In the genomic region with DNA sequence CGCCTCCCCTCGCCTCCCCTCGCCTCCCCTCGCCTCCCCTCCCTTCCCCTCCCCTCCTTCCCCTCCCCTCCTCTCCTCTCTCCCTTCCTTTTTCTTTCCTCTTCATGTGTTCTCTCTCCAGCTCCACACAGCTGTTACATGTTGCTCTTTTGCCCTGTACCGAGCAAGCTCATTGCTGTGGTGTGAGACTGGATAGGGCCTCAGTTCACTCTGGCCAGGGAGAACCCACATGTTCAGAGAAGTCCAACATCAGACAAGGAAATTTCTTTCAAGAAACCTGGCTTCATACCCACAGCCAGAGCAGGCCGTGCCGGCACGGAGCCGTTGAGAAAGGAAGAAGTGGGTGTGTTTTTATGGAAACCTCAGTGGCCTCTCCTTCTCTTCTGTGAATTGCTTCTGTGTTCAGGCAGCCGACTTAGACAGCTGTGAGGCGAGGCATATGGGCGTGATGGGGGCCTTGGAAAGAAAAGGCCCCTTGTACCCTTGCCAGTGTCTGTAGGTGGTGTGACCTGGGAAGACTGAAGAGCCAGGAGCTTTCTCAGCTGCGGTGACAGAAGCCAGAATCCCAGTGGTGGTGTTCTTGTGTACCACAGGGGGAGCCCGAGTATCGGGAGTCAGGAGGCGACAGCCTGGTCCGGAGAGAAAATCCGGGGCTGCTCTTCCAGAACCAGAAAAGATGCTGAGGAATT, we compare ENCODE assay signal across 9 mouse cellular contexts. TPM values are rescaled to one million over a fixed set of nuclear protein-coding genes. Genes with fewer than 3 reads are reported as not detected.
DNase-seq lines count a peak whose midpoint lies in the region; ATAC-seq lines count a peak whose summit lies in the region.
"Had no signal": no experiment of that assay in that cellular context is flagged by ENCODE, and none has a peak within 500 bp of the region (broad histone marks: within the 10 kb centered on the region; RNA-seq: fewer than 3 reads in every experiment).

No protein-coding gene starts in this region.

- H3K4me2 ChIP-seq in hindbrain, embryonic 15.5 days, result no peak overlapping the region
- no peak overlapping the region for H3K4me2 ChIP-seq in hindbrain, embryonic 11.5 days (replicated peaks; ENCODE audit: low read depth, low read length)
- H3K4me2 ChIP-seq in intestine, embryonic 15.5 days (replicated peaks), result no peak overlapping the region
- H3K4me2 ChIP-seq in limb, embryonic 15.5 days, result no peak overlapping the region
- no peak overlapping the region for H3K4me2 ChIP-seq in hindbrain, embryonic 12.5 days (replicated peaks)

- no peak overlapping the region for H3K27ac ChIP-seq in hindbrain, embryonic 15.5 days (replicated peaks)
- H3K27ac ChIP-seq in hindbrain, embryonic 11.5 days (ENCODE audit: low read depth, low read length), result no peak overlapping the region
- H3K27ac ChIP-seq in intestine, embryonic 15.5 days, result no peak overlapping the region
- H3K27ac ChIP-seq in limb, embryonic 15.5 days, result peak overlapping the region; percentile 59
- no peak overlapping the region for H3K27ac ChIP-seq in hindbrain, embryonic 12.5 days

- no peaks in the 10 kb centered on the region for H3K27me3 ChIP-seq in hindbrain, embryonic 15.5 days
- H3K27me3 ChIP-seq in hindbrain, embryonic 11.5 days (ENCODE audit: control insufficient read depth, insufficient read depth, low read length), result no peaks in the 10 kb centered on the region
- no peaks in the 10 kb centered on the region for H3K27me3 ChIP-seq in intestine, embryonic 15.5 days (replicated peaks)
- H3K27me3 ChIP-seq in limb, embryonic 15.5 days, result no peaks in the 10 kb centered on the region
- H3K27me3 ChIP-seq in hindbrain, embryonic 12.5 days, result no peaks in the 10 kb centered on the region

- ATAC-seq in hindbrain, embryonic 15.5 days (ENCODE audit: low FRiP score, low read depth), result peak; percentile 75; the same call in 1 of the 2 replicates
- no peak for ATAC-seq in hindbrain, embryonic 11.5 days (ENCODE audit: low FRiP score)
- ATAC-seq in intestine, embryonic 15.5 days, result peak; percentile 39; the same call in 1 of the 2 replicates
- peak; percentile 80 for ATAC-seq in limb, embryonic 15.5 days (ENCODE audit: insufficient number of reproducible peaks, low FRiP score, low TSS enrichment, low read depth)
- ATAC-seq in erythroid progenitor cell, adult 5-6 weeks (replicated peaks; ENCODE audit: low FRiP score, poor library complexity, severe bottlenecking), result no peak
- no peak for ATAC-seq in hindbrain, embryonic 12.5 days (ENCODE audit: low FRiP score)
- ATAC-seq: Patski had no signal

- 58% methylated on average over 16 of the region's 18 CpGs for WGBS in hindbrain, embryonic 15.5 days
- 65% methylated on average over 14 of the region's 18 CpGs for WGBS in hindbrain, embryonic 11.5 days
- WGBS in intestine, embryonic 15.5 days, result 55% methylated on average over 16 of the region's 18 CpGs
- WGBS in limb, embryonic 15.5 days, result 48% methylated on average over 16 of the region's 18 CpGs
- 54% methylated on average over 14 of the region's 18 CpGs for WGBS in hindbrain, embryonic 12.5 days

- H3K4me3 ChIP-seq in hindbrain, embryonic 15.5 days, result no peak overlapping the region
- H3K4me3 ChIP-seq in hindbrain, embryonic 11.5 days (ENCODE audit: low read depth, low read length), result no peak overlapping the region
- H3K4me3 ChIP-seq in intestine, embryonic 15.5 days (replicated peaks), result no peak overlapping the region
- H3K4me3 ChIP-seq in limb, embryonic 15.5 days, result no peak overlapping the region
- no peak overlapping the region for H3K4me3 ChIP-seq in hindbrain, embryonic 12.5 days

- no peak for DNase-seq in hindbrain, embryonic 11.5 days (ENCODE audit: low spot score)
- DNase-seq in R1 (ENCODE audit: low read depth, low spot score), result peak; percentile 75
- peak; percentile 32 to 39 for DNase-seq in cerebellum, postnatal 4 days (ENCODE audit: low spot score in 2 of 2)

- H3K4me1 ChIP-seq in hindbrain, embryonic 15.5 days (replicated peaks), result no peaks in the 10 kb centered on the region
- no peaks in the 10 kb centered on the region for H3K4me1 ChIP-seq in hindbrain, embryonic 11.5 days (replicated peaks; ENCODE audit: control insufficient read depth, insufficient read depth, low read length)
- no peaks in the 10 kb centered on the region for H3K4me1 ChIP-seq in intestine, embryonic 15.5 days (replicated peaks)
- H3K4me1 ChIP-seq in limb, embryonic 15.5 days, result peaks cover 5% of the 10 kb centered on the region
- no peaks in the 10 kb centered on the region for H3K4me1 ChIP-seq in hindbrain, embryonic 12.5 days

- H3K9me3 ChIP-seq in hindbrain, embryonic 15.5 days, result no peaks in the 10 kb centered on the region
- H3K9me3 ChIP-seq in hindbrain, embryonic 11.5 days (ENCODE audit: control insufficient read depth, low read length), result no peaks in the 10 kb centered on the region
- H3K9me3 ChIP-seq in intestine, embryonic 15.5 days, result no peaks in the 10 kb centered on the region
- H3K9me3 ChIP-seq in limb, embryonic 15.5 days, result no peaks in the 10 kb centered on the region
- no peaks in the 10 kb centered on the region for H3K9me3 ChIP-seq in hindbrain, embryonic 12.5 days (replicated peaks)

- H3K9ac ChIP-seq in hindbrain, embryonic 15.5 days, result no peak overlapping the region
- no peak overlapping the region for H3K9ac ChIP-seq in hindbrain, embryonic 11.5 days (ENCODE audit: low read depth, low read length)
- no peak overlapping the region for H3K9ac ChIP-seq in intestine, embryonic 15.5 days
- no peak overlapping the region for H3K9ac ChIP-seq in limb, embryonic 15.5 days
- H3K9ac ChIP-seq in hindbrain, embryonic 12.5 days, result no peak overlapping the region

- H3K36me3 ChIP-seq in hindbrain, embryonic 15.5 days, result no peaks in the 10 kb centered on the region
- no peaks in the 10 kb centered on the region for H3K36me3 ChIP-seq in hindbrain, embryonic 11.5 days (ENCODE audit: control insufficient read depth, insufficient read depth, low read length)
- H3K36me3 ChIP-seq in intestine, embryonic 15.5 days, result no peaks in the 10 kb centered on the region
- no peaks in the 10 kb centered on the region for H3K36me3 ChIP-seq in limb, embryonic 15.5 days
- H3K36me3 ChIP-seq in hindbrain, embryonic 12.5 days, result no peaks in the 10 kb centered on the region

RNA-seq across cellular contexts. Expression of gene Zfp648, which starts 11.0 kb away (rescaled TPM):
- polyA plus RNA-seq in hindbrain, embryonic 15.5 days (2015; fragmentation: Nextera tagmentation; extraction: Ambion mirVana), result 1.4 TPM in 2 replicates
- 0.11 TPM in 1 of 2 replicates, not detected in the other for polyA plus RNA-seq in hindbrain, embryonic 11.5 days (2014; fragmentation: Nextera tagmentation; extraction: Ambion mirVana)
- polyA plus RNA-seq in intestine, embryonic 15.5 days (2015; fragmentation: Nextera tagmentation; extraction: Ambion mirVana), result not detected in 2 replicates
- polyA plus RNA-seq in limb, embryonic 15.5 days (2015; fragmentation: Nextera tagmentation; extraction: Ambion mirVana), result 1.5 TPM in 2 replicates
- not detected in 2 replicates for total RNA-seq in erythroid progenitor cell, adult 5-6 weeks (2015; ENCODE audit: low replicate concordance)
- not detected in 2 replicates for total RNA-seq in erythroid progenitor cell, adult 5-6 weeks (2017; ENCODE audit: low replicate concordance)
- 0.72 and 1.1 TPM in 2 replicates for polyA plus RNA-seq in hindbrain, embryonic 12.5 days (2016; fragmentation: Nextera tagmentation; extraction: Ambion mirVana)
- polyA plus RNA-seq: Patski had no signal

Comparison
In these comparisons a context has a peak if more than half of its experiments do, and no peak if none do; other contexts are left out.
1. ATAC-seq: peak in hindbrain, embryonic 15.5 days (single experiment), intestine, embryonic 15.5 days (single experiment) and limb, embryonic 15.5 days (single experiment); none in hindbrain, embryonic 11.5 days (single experiment), erythroid progenitor cell, adult 5-6 weeks (single experiment) and hindbrain, embryonic 12.5 days (single experiment).